Mouse (Mus musculus) liver, embryonic 12.5 days (tissue): ENCODE measurements around the gene Adamts17. TPM values are rescaled to one million over a fixed set of nuclear protein-coding genes. Genes with fewer than 3 reads are reported as not detected.

ENCODE experiments used
- ATAC-seq: fragments of 200-750 bp; cut with Nextera tagmentation; 2 replicates; pipeline ENCODE4 v1.8.0; 2017; ENCODE audit warnings: moderate number of reproducible peaks, mild to moderate bottlenecking, moderate library complexity
- H3K27ac ChIP-seq: fragments of 300-500 bp; sonication (generic); 2 replicates; pipeline ENCODE4 v1.5.1; 2016; ENCODE audit warnings: mild to moderate bottlenecking
- H3K27me3 ChIP-seq: fragments of 300-500 bp; sonication (generic); replicated peaks from 2 replicates; pipeline ENCODE4 v1.6.1; 2016; ENCODE audit warnings: mild to moderate bottlenecking, moderate library complexity
- H3K36me3 ChIP-seq: fragments of 300-500 bp; sonication (generic); 2 replicates; pipeline ENCODE4 v1.6.1; 2016; ENCODE audit warnings: mild to moderate bottlenecking, moderate library complexity
- H3K4me1 ChIP-seq: fragments of 300-500 bp; sonication (generic); 2 replicates; pipeline ENCODE4 v1.6.1; 2016
- H3K4me2 ChIP-seq: fragments of 300-500 bp; sonication (generic); 2 replicates; pipeline ENCODE4 v1.6.1; 2016; ENCODE audit warnings: mild to moderate bottlenecking, moderate library complexity
- H3K4me3 ChIP-seq: fragments of 300-500 bp; sonication (generic); 2 replicates; pipeline ENCODE4 v1.5.1; 2016; ENCODE audit warnings: mild to moderate bottlenecking, moderate library complexity
- H3K9ac ChIP-seq: fragments of 300-500 bp; sonication (generic); 2 replicates; pipeline ENCODE4 v1.6.1; 2016; ENCODE audit warnings: mild to moderate bottlenecking, moderate library complexity
- H3K9me3 ChIP-seq: fragments of 300-500 bp; sonication (generic); replicated peaks from 2 replicates; pipeline ENCODE4 v1.6.1; 2016; ENCODE audit warnings: mild to moderate bottlenecking, moderate library complexity
- WGBS: fragments of 180-500 bp; shearing (Covaris S2); methylation state at CpG from one replicate; pipeline ENCODE4 v1.1.7; 2016; ENCODE audit not compliant: insufficient replicate concordance; 5-methylcytosine and 5-hydroxymethylcytosine counted together
- polyA plus RNA-seq: library from polyadenylated mRNA; unstranded; fragments of >200 nt; fragmentation: Nextera tagmentation; extraction: Ambion mirVana; gene quantifications from 2 replicates; pipeline ENCODE4 v1.2.1, GENCODE M21; 2016

Gene Adamts17
- polyA plus RNA-seq, 1 experiment from 2014 or later = 1.0 TPM

- no peak overlapping the region for H3K27ac ChIP-seq
- no peak overlapping the region for H3K9ac ChIP-seq
- H3K27me3 ChIP-seq = no peaks in the 10 kb centered on the region
- ATAC-seq = no peak
- 71% methylated on average over 8 of the region's 8 CpGs for WGBS
- no peaks in the 10 kb centered on the region for H3K4me1 ChIP-seq
- no peak overlapping the region for H3K4me3 ChIP-seq
- H3K9me3 ChIP-seq = no peaks in the 10 kb centered on the region
- no peaks in the 10 kb centered on the region for H3K36me3 ChIP-seq
- no peak overlapping the region for H3K4me2 ChIP-seq
These were observed 120.9 kb downstream of the Adamts17 start for GRCm38 (mm10) chr7:66960246-66961033.

GRCm38 (mm10) chr7:66962736-66963135 lies 123.2 kb downstream of the Adamts17 start:
- Histone ChIP-seq H3K36me3 (no peaks in the 10 kb centered on the region), H3K4me2 (no peak overlapping the region), H3K9ac (no peak overlapping the region), H3K4me3 (no peak overlapping the region), H3K27ac (no peak overlapping the region), H3K9me3 (no peaks in the 10 kb centered on the region), H3K27me3 (no peaks in the 10 kb centered on the region), H3K4me1 (peaks cover 7% of the 10 kb centered on the region; the same call in 1 of the 2 replicates)
- 70% methylated on average over 10 of the region's 10 CpGs for WGBS
- ATAC-seq = no peak

- 60% methylated on average over 8 of the region's 8 CpGs for WGBS
These were observed 124.0 kb downstream of the Adamts17 start for GRCm38 (mm10) chr7:66963541-66963940.

GRCm38 (mm10) chr7:66966541-66967205 lies 127.1 kb downstream of the Adamts17 start:
- Histone ChIP-seq H3K4me3 (no peak overlapping the region), H3K36me3 (no peaks in the 10 kb centered on the region), H3K4me1 (peaks cover 29% of the 10 kb centered on the region; the same call in 1 of the 2 replicates), H3K9ac (no peak overlapping the region), H3K27me3 (no peaks in the 10 kb centered on the region), H3K9me3 (no peaks in the 10 kb centered on the region), H3K4me2 (no peak overlapping the region), H3K27ac (no peak overlapping the region)
- 69% methylated on average over 6 of the region's 6 CpGs for WGBS
- ATAC-seq = no peak

More at GRCm38 (mm10) chr7:66963541-66963940, 124.0 kb downstream of the Adamts17 start:
- no peaks in the 10 kb centered on the region for H3K27me3 ChIP-seq
- H3K36me3 ChIP-seq = no peaks in the 10 kb centered on the region
- peaks cover 14% of the 10 kb centered on the region; the same call in 1 of the 2 replicates for H3K4me1 ChIP-seq
- H3K4me3 ChIP-seq = no peak overlapping the region
- H3K9ac ChIP-seq = no peak overlapping the region
- no peaks in the 10 kb centered on the region for H3K9me3 ChIP-seq
- ATAC-seq = no peak
- H3K4me2 ChIP-seq = no peak overlapping the region
- no peak overlapping the region for H3K27ac ChIP-seq

GRCm38 (mm10) chr7:66967206-66967919 lies 127.8 kb downstream of the Adamts17 start:
- H3K36me3 ChIP-seq = no peaks in the 10 kb centered on the region
- 37% methylated on average over 8 of the region's 8 CpGs for WGBS
- peaks cover 29% of the 10 kb centered on the region; the same call in 1 of the 2 replicates for H3K4me1 ChIP-seq
- H3K27ac ChIP-seq = no peak overlapping the region
- no peak overlapping the region for H3K9ac ChIP-seq
- H3K27me3 ChIP-seq = no peaks in the 10 kb centered on the region
- no peak overlapping the region for H3K4me2 ChIP-seq
- no peak for ATAC-seq
- H3K4me3 ChIP-seq = no peak overlapping the region
- no peaks in the 10 kb centered on the region for H3K9me3 ChIP-seq

- Histone ChIP-seq H3K36me3 (no peaks in the 10 kb centered on the region), H3K9ac (no peak overlapping the region), H3K4me2 (no peak overlapping the region), H3K4me3 (no peak overlapping the region), H3K27ac (no peak overlapping the region), H3K27me3 (no peaks in the 10 kb centered on the region), H3K9me3 (no peaks in the 10 kb centered on the region), H3K4me1 (peaks cover 29% of the 10 kb centered on the region; the same call in 1 of the 2 replicates)
- WGBS = 48% methylated on average over 6 of the region's 6 CpGs
- no peak for ATAC-seq
These were observed 129.1 kb downstream of the Adamts17 start for GRCm38 (mm10) chr7:66968661-66969060.

- Histone ChIP-seq H3K36me3 (no peaks in the 10 kb centered on the region), H3K9ac (no peak overlapping the region), H3K9me3 (no peaks in the 10 kb centered on the region), H3K4me3 (no peak overlapping the region), H3K27ac (no peak overlapping the region), H3K27me3 (no peaks in the 10 kb centered on the region), H3K4me1 (peaks cover 29% of the 10 kb centered on the region; the same call in 1 of the 2 replicates), H3K4me2 (no peak overlapping the region)
- 14% methylated on average over 2 of the region's 2 CpGs for WGBS
- no peak for ATAC-seq
These were observed 129.7 kb downstream of the Adamts17 start for GRCm38 (mm10) chr7:66969199-66969598.

- Histone ChIP-seq H3K9me3 (no peaks in the 10 kb centered on the region), H3K4me1 (peaks cover 29% of the 10 kb centered on the region; the same call in 1 of the 2 replicates), H3K4me3 (no peak overlapping the region), H3K4me2 (no peak overlapping the region), H3K27me3 (no peaks in the 10 kb centered on the region), H3K36me3 (no peaks in the 10 kb centered on the region), H3K9ac (no peak overlapping the region), H3K27ac (no peak overlapping the region)
- ATAC-seq = no peak
- 51% methylated on average over 2 of the region's 2 CpGs for WGBS
These were observed 130.7 kb downstream of the Adamts17 start for GRCm38 (mm10) chr7:66970235-66970634.

GRCm38 (mm10) chr7:66970974-66971373 lies 131.4 kb downstream of the Adamts17 start:
- 64% methylated on average over 2 of the region's 2 CpGs for WGBS
- H3K36me3 ChIP-seq = no peaks in the 10 kb centered on the region
- ATAC-seq = no peak
- H3K27ac ChIP-seq = no peak overlapping the region
- H3K9ac ChIP-seq = no peak overlapping the region
- no peak overlapping the region for H3K4me2 ChIP-seq
- H3K4me3 ChIP-seq = no peak overlapping the region
- H3K4me1 ChIP-seq = peaks cover 29% of the 10 kb centered on the region; the same call in 1 of the 2 replicates
- H3K9me3 ChIP-seq = no peaks in the 10 kb centered on the region
- no peaks in the 10 kb centered on the region for H3K27me3 ChIP-seq

GRCm38 (mm10) chr7:66974859-66975258 lies 135.3 kb downstream of the Adamts17 start:
- no peak overlapping the region for H3K4me3 ChIP-seq
- no peaks in the 10 kb centered on the region for H3K9me3 ChIP-seq
- 62% methylated on average over 10 of the region's 10 CpGs for WGBS
- H3K36me3 ChIP-seq = no peaks in the 10 kb centered on the region
- no peaks in the 10 kb centered on the region for H3K27me3 ChIP-seq
- no peak overlapping the region for H3K9ac ChIP-seq
- H3K27ac ChIP-seq = no peak overlapping the region
- ATAC-seq = no peak
- H3K4me2 ChIP-seq = no peak overlapping the region
- H3K4me1 ChIP-seq = peaks cover 3% of the 10 kb centered on the region; the same call in 1 of the 2 replicates

- no peak overlapping the region for H3K9ac ChIP-seq
- H3K4me2 ChIP-seq = no peak overlapping the region
- H3K36me3 ChIP-seq = no peaks in the 10 kb centered on the region
- H3K4me1 ChIP-seq = no peaks in the 10 kb centered on the region; the same call in 1 of the 2 replicates
- no peaks in the 10 kb centered on the region for H3K9me3 ChIP-seq
- H3K4me3 ChIP-seq = no peak overlapping the region
- no peaks in the 10 kb centered on the region for H3K27me3 ChIP-seq
- WGBS = 82% methylated on average over 9 of the region's 9 CpGs
- no peak overlapping the region for H3K27ac ChIP-seq
- ATAC-seq = no peak
These were observed 136.8 kb downstream of the Adamts17 start for GRCm38 (mm10) chr7:66976371-66976770.

GRCm38 (mm10) chr7:66981591-66981990 lies 142.1 kb downstream of the Adamts17 start:
- WGBS = 70% methylated on average over 6 of the region's 6 CpGs
- Histone ChIP-seq H3K4me2 (no peak overlapping the region), H3K36me3 (no peaks in the 10 kb centered on the region), H3K27ac (no peak overlapping the region), H3K9ac (no peak overlapping the region), H3K4me1 (no peaks in the 10 kb centered on the region; the same call in 1 of the 2 replicates), H3K27me3 (no peaks in the 10 kb centered on the region), H3K9me3 (no peaks in the 10 kb centered on the region), H3K4me3 (no peak overlapping the region)
- no peak for ATAC-seq
